Mouse (Mus musculus): ENCODE measurements around the gene AC124502.3.
A peak's percentile ranks its signal among the peaks of the same experiment; 100 is the strongest.
"Not testable (repeated sequence)": the region's sequence is repeated elsewhere in the genome, so short reads cannot be mapped to it uniquely, and the experiment has no call there.

AC124502.3 gene

GRCm38 (mm10) chr19:5038709-5039156, at the start of gene AC124502.3, which contains the start of gene B4gat1:
TSS of gene AC124502.3 (plus strand) at chr19:5038891.
TSS of gene B4gat1 (plus strand) at chr19:5038826.
- peak; percentile 92 for DNase-seq (ENCODE audit: extremely low read depth, insufficient read length, low spot score)

- peak; percentile 56 for DNase-seq (ENCODE audit: extremely low read depth, insufficient read length, low spot score)
Measured at GRCm38 (mm10) chr19:4989013-4989412, 49.7 kb upstream of the AC124502.3 start.

GRCm38 (mm10) chr19:4989434-4990255, 49.0 kb upstream of the AC124502.3 start:
- DNase-seq (ENCODE audit: extremely low read depth, insufficient read length, low spot score), result no peak

- DNase-seq (ENCODE audit: extremely low read depth, insufficient read length, low spot score), result no peak
Measured at GRCm38 (mm10) chr19:4990256-4990625, 48.5 kb upstream of the AC124502.3 start, which contains the start of gene Npas4. TSS of gene Npas4 (minus strand) at chr19:4990316.

GRCm38 (mm10) chr19:4990716-4991115, 48.0 kb upstream of the AC124502.3 start:
- DNase-seq (ENCODE audit: extremely low read depth, insufficient read length, low spot score), result no peak

- no peak for DNase-seq (ENCODE audit: extremely low read depth, insufficient read length, low spot score)
Measured at GRCm38 (mm10) chr19:4992371-4992770, 46.3 kb upstream of the AC124502.3 start.

- peak; percentile 81 for DNase-seq (ENCODE audit: extremely low read depth, insufficient read length, low spot score)
Measured at GRCm38 (mm10) chr19:4992904-4993303, 45.8 kb upstream of the AC124502.3 start.

- no peak for DNase-seq (ENCODE audit: extremely low read depth, insufficient read length, low spot score)
Measured at GRCm38 (mm10) chr19:4994043-4994442, 44.6 kb upstream of the AC124502.3 start.

- DNase-seq (ENCODE audit: extremely low read depth, insufficient read length, low spot score), result no peak
Measured at GRCm38 (mm10) chr19:4999445-5000140, 39.1 kb upstream of the AC124502.3 start.

GRCm38 (mm10) chr19:5001666-5002406, 36.9 kb upstream of the AC124502.3 start:
- DNase-seq (ENCODE audit: extremely low read depth, insufficient read length, low spot score), result peak; percentile 80

- not testable (repeated sequence) for DNase-seq (ENCODE audit: extremely low read depth, insufficient read length, low spot score)
Measured at GRCm38 (mm10) chr19:5003644-5004043, 35.0 kb upstream of the AC124502.3 start.

GRCm38 (mm10) chr19:5004925-5005324, 33.8 kb upstream of the AC124502.3 start:
- DNase-seq (ENCODE audit: extremely low read depth, insufficient read length, low spot score), result peak; percentile 42

GRCm38 (mm10) chr19:5013138-5013537, 25.6 kb upstream of the AC124502.3 start:
- DNase-seq (ENCODE audit: extremely low read depth, insufficient read length, low spot score), result peak; percentile 78

GRCm38 (mm10) chr19:5014961-5015398, 23.7 kb upstream of the AC124502.3 start:
- peak; percentile 65 for DNase-seq (ENCODE audit: extremely low read depth, insufficient read length, low spot score)

- peak; percentile 69 for DNase-seq (ENCODE audit: extremely low read depth, insufficient read length, low spot score)
Measured at GRCm38 (mm10) chr19:5016221-5016742, 22.4 kb upstream of the AC124502.3 start.

GRCm38 (mm10) chr19:5016782-5017181, 21.9 kb upstream of the AC124502.3 start:
- DNase-seq (ENCODE audit: extremely low read depth, insufficient read length, low spot score), result peak; percentile 58

- peak; percentile 72 for DNase-seq (ENCODE audit: extremely low read depth, insufficient read length, low spot score)
Measured at GRCm38 (mm10) chr19:5017611-5018010, 21.1 kb upstream of the AC124502.3 start.

- DNase-seq (ENCODE audit: extremely low read depth, insufficient read length, low spot score), result peak; percentile 52
Measured at GRCm38 (mm10) chr19:5018191-5018590, 20.5 kb upstream of the AC124502.3 start.

GRCm38 (mm10) chr19:5021416-5021815, 17.3 kb upstream of the AC124502.3 start:
- DNase-seq (ENCODE audit: extremely low read depth, insufficient read length, low spot score), result no peak

- DNase-seq (ENCODE audit: extremely low read depth, insufficient read length, low spot score), result peak; percentile 94
Measured at GRCm38 (mm10) chr19:5023621-5024479, 14.8 kb upstream of the AC124502.3 start, which contains the start of gene Slc29a2. TSS of gene Slc29a2 (plus strand) at chr19:5023860.
